Mouse (Mus musculus): Measurements from ENCODE around the gene Naga.

GRCm38 (mm10) chr15:82339634-82340254 is 1.0 kb upstream of the Naga start:
- TF ChIP-seq POLR2A (IDR thresholded peaks at IDR 0.05; ENCODE audit: low read depth, low read length) (no peak), CTCF (IDR thresholded peaks at IDR 0.05; ENCODE audit: extremely low read depth, insufficient read length, insufficient replicate concordance, low read depth, low read length) (no peak)
